Mouse (Mus musculus): ENCODE results near the gene Hnf1b. TPM values are rescaled to one million over a fixed set of nuclear protein-coding genes. Genes with fewer than 3 reads are reported as not detected.

The Hnf1b gene
- total RNA-seq, 2 experiments from 2014 or later: 1.5 to 2.7 TPM

DNA sequence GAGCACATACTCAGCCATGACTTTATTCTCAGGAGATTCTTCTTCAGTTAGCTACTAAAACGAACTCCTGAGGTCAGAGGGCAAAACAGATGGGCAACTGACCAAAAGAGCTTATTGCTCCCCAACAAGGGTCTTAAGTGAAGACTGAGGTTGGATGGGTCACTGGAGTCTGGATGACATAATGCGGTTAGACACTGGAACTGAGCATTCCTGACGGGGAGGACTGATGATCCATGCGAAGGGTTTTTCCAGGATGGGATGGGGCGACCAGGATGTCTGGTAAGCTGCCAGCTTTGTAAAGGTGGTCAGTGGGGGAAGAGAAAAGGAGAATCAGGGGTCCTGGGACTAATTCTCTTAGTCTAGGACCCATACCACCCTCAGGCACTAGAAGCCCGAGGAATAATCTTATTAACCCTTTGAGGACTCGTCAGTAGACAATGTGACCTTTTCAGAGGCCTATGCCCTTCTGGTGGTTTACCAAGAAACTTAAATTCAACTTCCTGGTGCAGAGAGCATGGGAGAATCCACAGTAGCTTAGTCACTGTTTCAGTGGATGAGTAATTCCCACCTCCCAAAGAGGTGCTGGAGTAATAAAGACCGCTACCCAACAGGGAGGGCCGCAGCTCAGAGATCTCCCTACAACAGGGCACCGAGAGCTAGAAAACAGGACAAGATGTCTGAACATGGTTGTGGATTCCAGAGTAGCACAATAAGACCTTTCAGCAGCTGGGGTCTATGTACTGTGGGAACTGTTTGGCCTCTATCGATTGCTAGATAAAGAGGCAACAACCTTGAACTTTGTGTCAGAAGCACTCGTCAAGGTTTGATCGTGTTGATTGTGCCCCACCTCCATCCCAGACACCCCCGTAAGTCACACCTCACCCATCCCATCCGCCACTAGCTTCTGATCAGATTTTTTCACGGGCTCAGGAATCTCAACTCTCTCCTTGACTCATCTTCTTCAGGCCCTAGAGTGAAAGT is 46.9 kb downstream of the Hnf1b start:
- DNase-seq: no peak

DNA sequence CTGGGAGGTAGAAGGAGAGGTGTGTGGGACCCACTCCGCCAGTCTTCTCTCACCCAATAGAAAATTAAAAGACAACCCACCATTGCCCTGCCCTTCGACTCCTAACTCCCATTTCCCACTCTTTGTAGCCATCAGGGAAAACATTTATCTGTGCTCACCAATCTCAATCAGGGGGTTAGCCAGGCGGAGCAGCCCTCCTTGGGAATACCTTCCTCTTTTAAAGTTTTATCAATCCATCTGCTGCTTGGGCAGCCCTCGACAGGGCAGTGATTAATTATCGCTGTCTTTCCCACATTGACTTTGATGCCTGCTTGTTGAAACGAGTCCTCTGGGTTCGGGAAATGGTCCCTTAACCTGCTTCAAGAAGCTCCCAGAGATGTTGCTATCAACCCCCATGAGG is 47.7 kb downstream of the Hnf1b start:
- DNase-seq: no peak

DNA sequence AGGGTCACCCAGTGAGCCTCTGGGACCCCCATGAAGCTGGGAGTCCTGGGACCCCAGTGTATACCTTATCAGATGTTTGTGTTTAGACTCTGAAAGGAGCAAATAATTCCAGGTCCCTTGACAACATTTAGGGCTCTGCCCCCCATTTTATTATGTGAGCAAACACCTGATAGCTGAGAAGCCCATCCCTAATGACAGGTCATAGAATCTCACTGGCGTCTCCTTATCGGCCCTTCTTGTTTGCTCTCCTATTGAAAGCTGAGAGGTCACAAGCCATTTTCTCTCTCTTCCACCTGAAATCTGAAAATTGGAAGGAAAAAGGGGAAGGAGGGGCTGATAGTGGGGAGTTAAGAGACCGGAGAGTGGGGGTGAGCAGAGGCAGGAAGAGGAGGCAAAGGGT is 52.9 kb downstream of the Hnf1b start:
- no peak for DNase-seq

DNA sequence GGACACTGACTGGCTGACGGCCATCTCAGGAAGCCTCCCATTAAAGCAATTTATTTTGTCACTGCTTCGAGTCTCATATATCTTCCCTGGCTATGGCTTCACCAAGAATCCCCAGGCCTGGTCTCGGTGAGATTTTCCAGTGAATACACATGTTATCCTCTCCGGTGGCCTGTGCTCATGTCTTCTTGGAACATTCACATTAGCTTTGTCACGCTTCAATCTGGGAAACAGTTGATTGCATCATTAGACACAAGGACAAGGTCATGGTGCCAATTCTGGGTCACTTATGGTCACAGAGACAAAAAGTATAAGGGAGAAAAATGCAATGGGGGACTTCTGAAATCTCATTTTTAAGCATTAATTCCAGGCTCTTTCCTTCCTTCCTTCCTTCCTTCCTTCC is 55.9 kb downstream of the Hnf1b start:
- peak; percentile 39 for DNase-seq

DNA sequence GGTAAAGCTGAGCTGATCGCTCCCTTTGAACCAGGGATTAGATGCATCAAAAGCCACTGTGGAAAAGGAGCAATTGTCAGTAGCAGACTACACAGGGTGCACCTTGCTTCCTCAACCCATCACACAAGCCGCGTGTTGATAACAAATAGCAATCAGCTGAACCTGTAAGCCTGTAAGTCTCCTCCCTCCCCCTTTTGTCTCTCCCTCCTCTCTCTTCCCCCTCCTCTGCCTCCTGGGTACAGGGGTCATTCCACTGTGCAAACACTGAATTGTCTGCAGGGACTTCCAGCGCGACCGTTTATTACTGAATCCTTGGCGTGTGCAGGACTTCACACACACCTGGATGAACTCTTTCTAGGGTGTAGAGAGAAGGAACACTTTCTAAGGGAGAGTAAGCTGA is 58.5 kb downstream of the Hnf1b start:
- DNase-seq: no peak

DNA sequence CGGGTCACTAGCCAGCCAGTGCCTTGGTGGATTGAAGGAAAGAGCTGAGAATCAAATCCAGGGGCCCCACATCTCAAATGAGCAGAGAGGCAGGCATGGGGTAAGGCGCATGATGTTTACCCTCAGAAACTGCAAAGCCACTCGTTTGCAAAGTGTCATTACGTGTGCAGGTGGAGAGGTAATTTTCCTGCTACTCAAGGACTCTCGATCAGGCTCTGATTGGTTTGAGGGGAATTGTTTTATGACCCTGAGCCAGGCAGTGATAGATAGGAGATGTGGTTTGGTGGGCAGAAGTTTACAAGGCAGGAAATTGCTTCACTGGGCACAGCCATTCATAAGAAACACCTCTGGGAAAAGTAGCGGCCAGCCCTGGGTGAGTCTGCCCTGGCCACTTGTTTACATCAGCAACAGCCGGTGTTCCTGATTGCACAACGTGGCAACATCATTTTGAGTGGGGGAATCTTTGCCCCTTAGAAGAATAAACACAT is 64.0 kb downstream of the Hnf1b start:
- DNase-seq: no peak

DNA sequence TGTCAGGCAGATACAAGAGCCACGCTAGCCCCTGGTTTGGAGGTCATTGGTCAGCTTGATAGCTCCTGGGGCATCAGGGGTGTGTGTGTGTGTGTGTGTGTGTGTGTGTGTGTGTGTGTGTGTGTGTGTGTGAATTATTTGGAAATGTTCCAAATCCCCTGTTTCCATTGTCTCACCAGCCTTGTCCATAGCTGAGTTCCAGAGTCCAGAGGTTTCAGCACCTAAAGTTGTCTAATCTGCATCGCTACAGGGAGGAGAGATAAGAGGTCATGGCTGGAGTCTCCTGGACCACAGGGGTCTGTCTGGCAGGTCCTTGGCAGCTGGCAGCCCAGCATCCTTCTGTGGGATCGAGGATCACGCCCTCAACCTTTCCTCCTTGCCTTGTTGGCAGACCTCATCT is 64.6 kb downstream of the Hnf1b start:
- DNase-seq: no peak

DNA sequence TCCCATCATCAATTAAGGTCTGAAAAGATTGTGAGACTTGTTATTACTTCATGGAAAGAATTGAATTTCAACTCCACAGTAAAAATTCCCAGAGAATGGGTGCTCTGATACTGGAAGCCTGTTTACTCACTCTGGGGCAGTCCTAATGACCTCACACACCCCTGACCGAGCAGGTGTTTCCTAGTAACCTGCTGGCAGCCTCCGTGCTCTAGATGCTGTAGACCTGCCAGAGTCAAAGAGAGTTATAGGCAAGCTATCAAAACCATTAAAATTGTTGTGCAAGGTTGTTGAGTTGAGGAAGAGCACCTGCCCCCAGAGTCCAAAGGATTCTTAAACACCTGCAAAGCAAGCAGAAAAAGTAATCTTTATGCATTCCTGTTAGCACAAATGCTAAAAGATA is 72.7 kb downstream of the Hnf1b start:
- DNase-seq: no peak

DNA sequence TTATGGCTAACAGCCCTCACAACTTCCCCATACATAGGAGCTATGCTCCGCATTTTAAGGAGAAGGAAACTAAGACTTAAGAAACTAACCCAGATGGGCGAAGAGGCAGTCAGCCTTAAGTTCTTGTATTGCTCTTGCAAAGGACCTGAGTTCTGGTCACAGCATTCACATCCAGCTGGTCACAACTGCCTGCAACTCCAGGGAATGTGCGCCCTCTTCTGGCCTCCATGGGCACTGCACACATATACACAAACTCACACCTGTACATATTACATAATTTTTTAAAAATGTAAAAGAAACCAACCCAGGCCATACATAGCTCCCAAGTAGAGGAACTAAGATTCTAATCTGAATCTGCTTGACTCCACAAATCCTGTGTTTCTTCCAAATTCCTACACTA is 77.2 kb downstream of the Hnf1b start:
- DNase-seq: peak; percentile 36

DNA sequence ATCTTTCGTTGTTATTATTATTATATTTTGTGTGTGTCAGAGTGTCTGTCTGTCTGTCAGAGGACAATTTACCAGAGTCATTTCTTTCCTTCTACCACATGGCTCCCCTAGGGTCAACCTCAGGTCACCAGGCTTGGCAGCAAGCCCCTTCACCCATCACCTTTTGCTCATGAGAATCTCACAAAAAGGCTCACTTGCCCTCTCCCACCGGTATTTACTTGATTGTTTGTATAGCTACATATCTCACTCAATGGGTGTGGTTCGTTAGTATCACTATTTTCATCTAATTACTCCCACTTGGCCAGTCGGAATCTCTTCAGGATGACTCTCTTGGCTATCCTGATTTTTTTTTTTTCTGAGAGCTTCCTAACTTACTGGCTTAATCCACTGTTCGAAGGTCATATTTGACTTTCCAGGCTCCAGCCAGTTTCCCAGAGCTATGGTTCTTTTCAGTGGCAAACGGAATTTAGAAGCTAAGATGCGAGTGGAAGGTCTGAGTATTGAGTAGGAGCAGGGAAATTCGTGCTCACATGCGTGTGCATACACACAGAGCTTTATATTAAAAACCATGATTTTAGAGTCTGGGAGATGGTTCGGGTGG is 82.7 kb downstream of the Hnf1b start:
- no peak for DNase-seq

DNA sequence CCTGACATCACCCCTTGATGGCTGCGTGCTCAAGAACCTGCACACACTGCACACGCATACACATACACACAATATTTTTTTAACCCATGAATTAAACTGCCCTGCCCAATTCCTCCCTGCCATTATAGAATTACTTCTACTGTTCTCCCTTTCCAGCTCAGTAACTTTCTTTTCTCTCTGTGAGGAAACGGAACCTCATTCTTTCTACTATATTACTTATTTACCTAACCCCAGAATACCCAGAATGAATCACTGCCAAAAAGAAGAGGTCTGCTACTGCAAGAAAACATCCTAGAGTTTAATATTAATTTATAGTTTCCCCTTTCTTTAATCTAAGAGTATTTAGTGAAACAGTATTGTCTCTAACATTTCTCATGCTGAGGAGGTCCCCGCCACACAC is 83.5 kb downstream of the Hnf1b start:
- DNase-seq: no peak

DNA sequence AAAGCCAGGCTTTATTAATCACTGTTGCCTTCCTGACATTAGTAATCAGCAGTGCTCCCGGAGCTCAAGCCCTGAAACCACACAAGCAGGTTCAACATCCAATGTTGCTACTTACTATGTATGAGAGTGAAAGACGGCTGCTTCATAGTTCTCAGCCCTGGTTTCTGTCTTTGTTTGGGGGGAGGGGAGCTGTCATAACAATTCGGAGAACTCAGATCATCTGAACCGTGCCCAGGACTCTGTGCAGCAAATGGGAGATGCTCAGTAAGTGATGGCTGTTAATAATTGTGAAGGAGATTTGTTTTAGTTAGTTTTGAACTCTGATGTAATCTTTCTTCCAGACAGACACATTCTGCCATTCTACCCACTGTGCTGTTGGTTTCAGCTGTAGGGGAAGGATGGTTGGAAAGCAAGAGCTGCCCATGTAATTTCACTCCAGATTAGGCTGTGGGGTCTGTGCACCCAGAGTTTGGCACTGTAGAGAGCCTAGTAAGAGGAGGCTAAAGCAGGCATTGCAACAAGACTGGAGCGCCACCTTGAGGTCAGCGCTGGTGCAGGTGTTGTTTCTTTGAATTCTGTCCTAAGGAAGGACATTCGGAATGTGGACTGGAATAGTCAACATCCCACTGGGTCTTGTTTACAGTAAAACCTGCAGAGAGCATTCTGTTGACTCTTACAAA is 86.3 kb downstream of the Hnf1b start:
- peak; percentile 86 for DNase-seq

DNA sequence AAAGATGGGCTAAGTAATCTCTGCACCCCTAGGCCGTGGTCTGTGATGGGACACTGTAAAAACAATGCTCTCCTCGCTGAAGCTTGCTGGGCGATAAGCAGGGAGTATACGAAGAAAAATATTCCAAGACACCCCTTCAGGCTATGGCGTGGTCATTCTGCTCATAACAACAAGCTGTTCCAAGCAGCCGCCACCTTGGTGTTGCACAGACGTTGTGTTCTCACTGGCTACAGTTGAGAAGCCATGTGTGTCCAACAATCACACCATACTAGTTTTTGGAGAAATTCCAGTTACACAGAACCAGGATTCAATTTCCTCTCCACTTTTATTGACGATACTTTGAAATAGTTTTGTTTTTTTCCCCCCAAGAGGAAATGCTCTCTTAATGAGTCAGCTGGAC is 88.7 kb downstream of the Hnf1b start:
- no peak for DNase-seq

DNA sequence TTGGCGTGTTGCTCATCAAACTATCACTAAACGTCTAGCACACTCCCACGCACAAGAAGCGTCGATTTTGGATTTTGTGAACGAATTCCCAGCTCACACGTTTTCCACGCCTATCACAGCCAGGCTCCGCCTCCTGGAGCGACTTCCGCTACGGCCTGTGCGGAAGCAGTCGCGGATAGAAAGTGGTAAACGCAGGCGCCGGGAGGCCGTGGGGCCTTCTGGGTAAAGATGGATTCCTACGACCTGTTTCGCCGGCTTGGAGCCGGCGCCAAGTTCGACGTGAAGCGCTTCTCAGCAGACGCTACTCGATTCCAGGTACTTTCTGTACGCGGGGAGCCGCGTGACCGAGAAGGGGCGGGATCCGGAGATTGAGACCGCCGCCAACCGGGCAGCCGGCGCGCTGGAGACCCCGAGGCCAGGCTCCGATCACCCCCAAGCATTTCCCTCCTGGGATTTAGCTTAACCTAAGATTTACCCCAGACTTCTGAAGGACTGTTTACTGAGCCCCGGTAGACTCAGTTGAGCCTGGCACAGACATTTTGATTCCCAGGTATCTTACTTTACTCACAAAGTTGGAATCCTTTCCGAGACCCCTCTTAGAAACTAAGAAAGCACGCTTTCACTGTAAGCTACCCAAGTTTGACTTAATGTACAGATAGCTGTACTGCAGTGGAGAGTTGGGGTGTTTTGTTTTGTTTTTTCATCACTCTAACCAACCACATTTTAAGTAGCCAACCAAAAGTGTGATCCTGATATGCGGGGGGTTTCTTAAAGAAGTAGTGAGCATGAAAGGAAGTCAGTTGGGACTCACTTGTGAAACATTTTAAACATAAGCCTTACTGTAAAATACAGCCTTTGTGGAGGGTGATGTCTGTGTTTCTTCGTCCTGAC is 92.3 kb downstream of the Hnf1b start, which contains the start of gene Ddx52:
Ddx52 (plus strand) TSS at position 113 of the 891 bp plus-strand sequence.
- peak; percentile 93 for DNase-seq

Other genes starting within 250 kb of the Hnf1b start
- gene Rpl9-ps1, start 204.4 kb upstream of the Hnf1b start, total RNA-seq (2021): not detected
- under 1 TPM in 1 of 2 experiments, not detected in 1; 0.36 TPM for gene Ccl3, start 200.7 kb upstream of the Hnf1b start, total RNA-seq (2021)
- not detected for gene Ccl4, start 187.5 kb upstream of the Hnf1b start, total RNA-seq (2021)
- 1 to 10 TPM; 1.5 to 2.4 TPM for gene Wfdc17, start 146.1 kb upstream of the Hnf1b start, total RNA-seq (2021)
- not detected for gene Wfdc18, start 141.0 kb upstream of the Hnf1b start, total RNA-seq (2021)
- 1 to 10 TPM; 1.1 to 3.2 TPM for gene Wfdc21, start 103.1 kb upstream of the Hnf1b start, total RNA-seq (2021)
- gene Heatr6, start 96.4 kb upstream of the Hnf1b start, total RNA-seq (2021): 10 to 100 TPM; 10.1 to 14.4 TPM
- 10 to 100 TPM; 18.3 to 18.6 TPM for gene Ddx52, start 92.0 kb downstream of the Hnf1b start, total RNA-seq (2021)
- 10 to 100 TPM; 31.3 to 36.1 TPM for gene Synrg, start 114.4 kb downstream of the Hnf1b start, total RNA-seq (2021)
- gene Dusp14, start 219.2 kb downstream of the Hnf1b start, total RNA-seq (2021): 1 to 10 TPM; 3.0 to 4.0 TPM